Mouse (Mus musculus) A20 (cell line): ENCODE measurements around the gene Psd.

Source experiments
- DNase-seq: peaks from one replicate; pipeline ENCODE4 v3.0.0-alpha.2; 2011; ENCODE audit warnings: low read depth, low spot score

The Psd gene

GRCm38 (mm10) chr19:46306751-46307289 is 20.1 kb downstream of the Psd start:
- no peak for DNase-seq

GRCm38 (mm10) chr19:46306268-46306610 is 20.7 kb downstream of the Psd start:
- DNase-seq: no peak

- peak; percentile 97 for DNase-seq
These were observed 21.3 kb downstream of the Psd start for GRCm38 (mm10) chr19:46305432-46306267.

- no peak for DNase-seq
These were observed 22.0 kb downstream of the Psd start for GRCm38 (mm10) chr19:46304908-46305333.

GRCm38 (mm10) chr19:46304216-46304841 is 22.6 kb downstream of the Psd start, which contains the start of gene Nfkb2:
Gene Nfkb2 (plus strand): TSS chr19:46304320.
- DNase-seq: peak; percentile 99

GRCm38 (mm10) chr19:46303251-46304215 is 23.4 kb downstream of the Psd start:
- DNase-seq: no peak

- no peak for DNase-seq
These were observed 24.4 kb downstream of the Psd start for GRCm38 (mm10) chr19:46302551-46302950.

- DNase-seq: no peak
These were observed 26.5 kb downstream of the Psd start for GRCm38 (mm10) chr19:46300294-46301045.

GRCm38 (mm10) chr19:46296938-46297337 is 30.0 kb downstream of the Psd start:
- no peak for DNase-seq

- DNase-seq: peak; percentile 37
These were observed 36.3 kb downstream of the Psd start for GRCm38 (mm10) chr19:46290535-46291105.

GRCm38 (mm10) chr19:46287566-46287965 is 39.4 kb downstream of the Psd start:
- no peak for DNase-seq

- DNase-seq: no peak
These were observed 40.0 kb downstream of the Psd start for GRCm38 (mm10) chr19:46286926-46287325.

- DNase-seq: no peak
These were observed 40.9 kb downstream of the Psd start for GRCm38 (mm10) chr19:46286047-46286446.

GRCm38 (mm10) chr19:46285631-46286030 is 41.3 kb downstream of the Psd start:
- no peak for DNase-seq

- DNase-seq: no peak
These were observed 42.3 kb downstream of the Psd start for GRCm38 (mm10) chr19:46284686-46285085.

GRCm38 (mm10) chr19:46282081-46282849 is 44.7 kb downstream of the Psd start:
- DNase-seq: peak; percentile 14

GRCm38 (mm10) chr19:46275307-46275706 is 51.6 kb downstream of the Psd start:
- DNase-seq: peak; percentile 53

GRCm38 (mm10) chr19:46264762-46265161 is 62.2 kb downstream of the Psd start:
- no peak for DNase-seq
